Mouse (Mus musculus) CD4-positive, CD25-positive, alpha-beta regulatory T cell, adult 2 months (primary cell): Measurements from ENCODE around the gene Mmp27.

ENCODE experiments used
- DNase-seq: peaks from one replicate; pipeline ENCODE4 v3.0.0-alpha.2; 2012; ENCODE audit warnings: low read depth, low spot score

Gene Mmp27

GRCm38 (mm10) chr9:7602982-7603742 lies 32.0 kb downstream of the Mmp27 start:
- DNase-seq = peak; percentile 70

DNA sequence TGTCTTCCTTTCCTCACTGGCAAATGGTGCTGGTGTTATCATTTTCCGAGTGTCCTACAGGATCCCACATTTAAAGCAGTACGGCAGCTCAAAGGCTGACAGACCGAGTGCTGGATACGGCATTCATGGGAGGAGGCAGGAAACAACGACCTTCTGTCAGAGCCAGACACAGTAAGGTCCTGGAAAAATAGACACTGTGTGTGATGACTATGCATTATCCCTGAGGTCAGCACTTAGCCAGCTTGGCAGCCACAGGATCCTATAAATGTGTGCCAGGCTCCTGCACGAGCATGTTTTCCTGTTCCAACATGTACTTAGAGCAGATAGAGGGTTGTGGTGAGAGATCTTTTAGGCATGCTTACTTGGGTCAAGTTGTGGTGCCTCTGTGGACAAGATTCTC lies 32.8 kb downstream of the Mmp27 start:
- DNase-seq = no peak

- no peak for DNase-seq
Measured at GRCm38 (mm10) chr9:7605638-7606037, 34.4 kb downstream of the Mmp27 start.

DNA sequence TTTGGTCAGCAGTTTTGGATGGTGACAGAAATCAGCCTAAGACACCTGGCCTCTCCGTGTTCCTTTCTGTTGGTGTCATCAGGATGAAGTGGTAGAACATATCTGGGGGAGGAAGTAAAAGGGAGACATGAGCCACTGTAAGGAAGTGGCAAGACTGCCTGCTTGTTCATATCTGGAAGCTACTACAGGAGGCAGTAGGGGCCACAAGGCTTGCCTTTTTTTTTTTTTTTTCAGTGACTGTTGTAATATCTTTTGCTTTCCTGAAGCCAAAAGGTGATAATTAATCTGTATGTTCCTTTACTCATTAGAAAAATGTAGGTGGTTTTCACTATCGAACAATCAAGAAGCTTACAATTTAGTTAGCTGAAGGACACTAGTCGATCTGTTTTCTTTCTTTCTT lies 51.4 kb downstream of the Mmp27 start:
- no peak for DNase-seq

GRCm38 (mm10) chr9:7627931-7628330 lies 56.7 kb downstream of the Mmp27 start, which contains the start of gene Mmp20:
TSS of gene Mmp20 (plus strand) at chr9:7628231.
- no peak for DNase-seq
